Mouse (Mus musculus) heart, postnatal 0 days (tissue): ENCODE results near the gene Igflr1. TPM values are rescaled to one million over a fixed set of nuclear protein-coding genes. Genes with fewer than 3 reads are reported as not detected.
A peak's percentile ranks its signal among the peaks of the same experiment; 100 is the strongest.

Experiments
- ATAC-seq: fragments of 200-750 bp; cut with Nextera tagmentation; 2 replicates; pipeline ENCODE4 v1.8.0; 2017; ENCODE audit warnings: low read depth, moderate number of reproducible peaks, moderate library complexity; ENCODE audit not compliant: insufficient read depth
- DNase-seq: peaks from one replicate; pipeline ENCODE4 v3.0.0-alpha.2; 2016; ENCODE audit warnings: low spot score
- H3K27ac ChIP-seq: fragments of 300-500 bp; sonication (generic); 2 replicates; pipeline ENCODE4 v1.5.1; 2014; ENCODE audit warnings: low read depth, mild to moderate bottlenecking
- H3K27me3 ChIP-seq: fragments of 300-500 bp; sonication (generic); 2 replicates; pipeline ENCODE4 v1.6.1; 2014; ENCODE audit warnings: low read length, mixed read lengths; ENCODE audit not compliant: control insufficient read depth, insufficient read depth
- H3K36me3 ChIP-seq: fragments of 300-500 bp; sonication (generic); replicated peaks from 2 replicates; pipeline ENCODE4 v1.6.1; 2014; ENCODE audit warnings: low read length, mixed read lengths; ENCODE audit not compliant: control insufficient read depth, insufficient read depth
- H3K4me1 ChIP-seq: fragments of 300-500 bp; sonication (generic); 2 replicates; pipeline ENCODE4 v1.6.1; 2014; ENCODE audit warnings: antibody characterized with exemption; ENCODE audit not compliant: control insufficient read depth, insufficient read depth
- H3K4me2 ChIP-seq: fragments of 300-500 bp; sonication (generic); 2 replicates; pipeline ENCODE4 v1.6.1; 2014; ENCODE audit warnings: low read depth, mild to moderate bottlenecking, low read length, moderate library complexity
- H3K4me3 ChIP-seq: fragments of 300-500 bp; sonication (generic); 2 replicates; pipeline ENCODE4 v1.5.1; 2014; ENCODE audit warnings: low read depth, low read length
- H3K9ac ChIP-seq: fragments of 300-500 bp; sonication (generic); replicated peaks from 2 replicates; pipeline ENCODE4 v1.6.1; 2014; ENCODE audit warnings: low read depth, low read length, mixed read lengths
- H3K9me3 ChIP-seq: fragments of 300-500 bp; sonication (generic); replicated peaks from 2 replicates; pipeline ENCODE4 v1.6.1; 2016; ENCODE audit warnings: low read length; ENCODE audit not compliant: control insufficient read depth
- CTCF ChIP-seq: IDR thresholded peaks from 2 replicates; pipeline ENCODE4 v1.5.1; 2016; ENCODE audit warnings: antibody characterized with exemption, control low read depth, low read depth
- EP300 ChIP-seq: IDR thresholded peaks from 2 replicates; pipeline ENCODE4 v1.6.1; 2016; ENCODE audit warnings: antibody characterized with exemption, low read depth
- WGBS: fragments of 180-500 bp; shearing (Covaris S2); extraction: QIAGEN DNeasy Blood & Tissue Kit; methylation state at CpG from one replicate; pipeline ENCODE4 v1.1.7; 2014; 5-methylcytosine and 5-hydroxymethylcytosine counted together
- polyA plus RNA-seq: library from polyadenylated mRNA; unstranded; fragments of >200 nt; fragmentation: Nextera tagmentation; extraction: Ambion mirVana; gene quantifications from 2 replicates; pipeline ENCODE4 v1.2.1, GENCODE M21; 2015
- total RNA-seq: library from RNA; depleted of rRNA; stranded (reverse); fragments of >200 nt; gene quantifications from 2 replicates; pipeline ENCODE4 v1.2.3, GENCODE M21; 2014; ENCODE audit warnings: low replicate concordance

Gene Igflr1
- total and polyA plus RNA-seq, 2 experiments from 2014 or later, result 0.94 to 3.3 TPM

DNA sequence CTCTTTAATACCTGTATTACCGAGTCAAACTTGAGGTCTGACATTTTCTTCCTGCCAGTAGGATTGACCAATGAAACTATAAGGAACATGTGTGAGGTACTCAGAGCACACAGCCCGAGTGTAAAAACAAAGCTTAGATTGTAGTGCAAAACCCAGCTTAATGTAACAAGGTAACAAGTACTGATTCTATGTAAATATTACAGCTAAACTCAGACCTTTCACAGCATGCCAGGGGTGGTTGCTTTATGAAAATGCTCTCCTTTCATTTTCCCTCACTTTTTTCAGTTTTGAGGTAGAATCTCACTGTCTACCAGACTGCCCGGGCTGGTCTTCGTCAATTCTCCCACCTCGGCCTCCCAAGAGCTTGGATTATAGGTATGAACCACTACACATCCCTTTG is 30.9 kb downstream of the Igflr1 start:
- ATAC-seq (no peak), DNase-seq (no peak)
- TF ChIP-seq EP300, result no peak
- TF ChIP-seq CTCF, result no peak
- Histone ChIP-seq H3K4me1 (0 out of 2 replicates have a peak, but pooled peaks cover 6% of the 10 kb centered on the region), H3K4me2 (no peak overlapping the region), H3K9ac (no peak overlapping the region), H3K27ac (no peak overlapping the region), H3K9me3 (no peaks in the 10 kb centered on the region), H3K4me3 (no peak overlapping the region), H3K36me3 (no peaks in the 10 kb centered on the region), H3K27me3 (0 out of 2 replicates have a peak, but pooled peaks cover 2% of the 10 kb centered on the region)
- WGBS, result 71% methylated on average over 5 of the region's 5 CpGs

DNA sequence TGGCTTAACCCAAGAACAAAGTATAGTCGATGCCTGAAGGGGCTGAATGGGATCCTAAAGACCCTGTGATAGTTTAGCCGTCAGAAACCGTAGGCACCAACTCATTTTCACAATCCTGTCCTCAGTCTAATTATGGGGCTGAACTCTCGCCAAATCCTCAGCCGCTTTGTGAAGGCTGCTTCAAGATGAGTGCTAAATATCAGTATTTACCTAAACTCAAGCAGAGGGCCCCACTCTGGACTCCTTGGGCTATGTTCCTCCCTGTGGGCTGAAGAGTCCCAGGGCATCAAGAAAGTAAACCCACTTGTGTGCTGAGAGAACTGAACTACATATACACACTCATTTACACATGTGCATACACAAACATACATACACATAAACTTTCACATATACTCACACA is 31.6 kb downstream of the Igflr1 start:
- no peak for TF ChIP-seq EP300
- TF ChIP-seq CTCF, result no peak

DNA sequence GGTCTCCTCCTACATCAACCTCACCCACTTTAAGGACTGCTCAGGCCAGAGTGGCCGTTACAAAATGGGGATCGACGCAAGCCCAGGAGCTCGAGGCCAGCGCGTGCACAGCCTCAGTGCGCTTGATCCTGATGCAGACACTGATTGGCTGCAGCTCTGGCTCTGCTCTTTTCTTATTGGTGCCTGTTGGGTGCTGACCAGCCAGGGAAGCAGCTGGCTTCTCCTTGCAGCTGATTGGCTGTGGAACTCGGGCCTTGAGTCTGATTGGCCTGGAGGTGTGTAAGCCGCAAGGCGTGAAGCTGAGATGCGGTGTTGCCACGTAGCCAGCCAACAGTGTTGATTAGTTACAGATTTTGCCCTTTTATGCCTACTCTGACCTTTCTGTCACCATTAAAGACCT is 33.6 kb downstream of the Igflr1 start, which contains the start of gene Zbtb32:
Zbtb32 (minus strand) TSS at position 124 of the 400 bp plus-strand sequence.
- Histone ChIP-seq H3K9ac (no peak within 1 kb of the TSS), H3K9me3 (no peaks in the 10 kb centered on the region), H3K4me3 (no peak within 1 kb of the TSS), H3K4me1 (0 out of 2 replicates have a peak, but pooled peaks cover 6% of the 10 kb centered on the region), H3K27ac (no peak within 1 kb of the TSS), H3K27me3 (0 out of 2 replicates have a peak, but pooled peaks cover 2% of the 10 kb centered on the region), H3K4me2 (no peak within 1 kb of the TSS), H3K36me3 (no peaks in the 10 kb centered on the region)
- TF ChIP-seq CTCF (no peak), EP300 (no peak)
- ATAC-seq (no peak), DNase-seq (no peak)
- 90% methylated on average over 12 of the region's 12 CpGs for WGBS

More for the DNA sequence above, 31.6 kb downstream of the Igflr1 start:
- WGBS, result 62% methylated on average over 5 of the region's 5 CpGs
- Histone ChIP-seq H3K4me2 (no peak overlapping the region), H3K27me3 (0 out of 2 replicates have a peak, but pooled peaks cover 2% of the 10 kb centered on the region), H3K36me3 (no peaks in the 10 kb centered on the region), H3K27ac (no peak overlapping the region), H3K9me3 (no peaks in the 10 kb centered on the region), H3K4me1 (0 out of 2 replicates have a peak, but pooled peaks cover 6% of the 10 kb centered on the region), H3K9ac (no peak overlapping the region), H3K4me3 (no peak overlapping the region)
- ATAC-seq, result no peak
- DNase-seq, result no peak

DNA sequence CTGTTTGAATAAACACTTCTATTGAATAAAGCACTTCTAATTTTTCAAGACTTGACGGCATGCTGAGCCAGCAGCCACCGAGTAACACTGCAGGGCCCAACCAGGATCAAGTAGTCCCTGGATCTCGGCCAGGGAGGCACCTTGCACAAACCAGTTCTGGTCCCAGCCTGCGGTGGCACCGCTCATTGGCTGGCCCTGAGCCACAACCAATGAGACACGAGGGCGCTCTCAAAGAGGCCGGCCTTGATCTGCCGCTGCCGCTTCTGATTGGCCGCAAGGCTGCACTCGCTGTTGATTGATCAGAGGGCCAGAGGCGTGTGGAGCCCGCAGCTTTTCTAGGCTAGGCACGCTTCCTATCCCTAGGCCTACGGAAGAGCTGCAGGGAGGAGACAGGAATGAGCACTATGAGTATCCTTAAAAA is 34.7 kb downstream of the Igflr1 start:
- WGBS, result under 1% methylated on average over 16 of the region's 16 CpGs
- H3K27ac ChIP-seq, result no peak overlapping the region
- H3K4me1 ChIP-seq, result 0 out of 2 replicates have a peak, but pooled peaks cover 6% of the 10 kb centered on the region

DNA sequence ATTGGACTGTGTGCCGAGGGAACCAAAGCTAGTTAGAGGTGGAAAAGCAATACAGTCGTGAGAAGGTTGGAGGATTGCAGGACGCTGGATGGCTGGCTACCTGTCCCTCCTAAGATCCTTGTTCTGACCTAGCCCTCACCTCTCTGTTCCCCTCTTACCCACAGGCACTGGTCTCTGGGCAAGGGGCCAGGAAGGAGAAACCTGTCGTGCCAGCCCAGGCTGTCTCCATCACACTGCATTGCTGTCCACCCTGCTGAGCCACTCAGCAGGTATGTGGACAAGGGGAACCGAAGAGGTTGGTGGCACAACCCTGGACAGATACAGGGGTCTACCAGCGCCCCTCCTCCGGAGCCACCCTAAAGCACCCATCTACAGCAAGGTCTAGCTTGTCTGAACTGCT is 35.4 kb downstream of the Igflr1 start:
- H3K4me3 ChIP-seq, result no peak overlapping the region
- H3K27ac ChIP-seq, result no peak overlapping the region
- no peak overlapping the region for H3K4me2 ChIP-seq
- no peaks in the 10 kb centered on the region for H3K9me3 ChIP-seq
- H3K27me3 ChIP-seq, result no peaks in the 10 kb centered on the region
- DNase-seq (no peak), ATAC-seq (no peak)
- WGBS, result 63% methylated on average over 7 of the region's 7 CpGs
- no peaks in the 10 kb centered on the region for H3K36me3 ChIP-seq
- H3K4me1 ChIP-seq, result 0 out of 2 replicates have a peak, but pooled peaks cover 6% of the 10 kb centered on the region
- no peak overlapping the region for H3K9ac ChIP-seq
- TF ChIP-seq CTCF (no peak), EP300 (no peak)

More for the DNA sequence above, 34.7 kb downstream of the Igflr1 start:
- H3K4me3 ChIP-seq, result no peak overlapping the region
- ATAC-seq, result peak; percentile 96
- TF ChIP-seq EP300 (no peak), CTCF (no peak)
- no peaks in the 10 kb centered on the region for H3K27me3 ChIP-seq
- DNase-seq, result peak; percentile 90
- no peaks in the 10 kb centered on the region for H3K36me3 ChIP-seq
- H3K4me2 ChIP-seq, result peak overlapping the region; percentile 38
- no peaks in the 10 kb centered on the region for H3K9me3 ChIP-seq
- no peak overlapping the region for H3K9ac ChIP-seq

DNA sequence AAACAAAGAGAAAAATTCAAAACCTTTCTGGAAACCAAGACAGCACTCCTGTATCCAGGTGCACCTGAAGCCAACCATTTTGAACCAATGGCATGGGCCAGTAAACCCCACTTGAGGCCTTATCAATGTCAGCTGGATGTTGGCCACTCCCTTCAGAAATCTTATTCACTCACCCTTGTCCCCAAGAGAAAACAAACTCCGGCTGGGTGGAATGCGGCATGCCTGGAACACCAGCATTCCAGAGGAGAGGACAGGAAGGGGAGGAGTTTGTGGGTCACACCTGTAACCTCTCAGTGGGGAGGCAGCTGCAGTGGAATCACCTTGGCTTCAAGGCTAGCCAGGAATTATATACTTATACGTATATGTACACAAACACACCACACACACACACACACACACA is 37.4 kb downstream of the Igflr1 start:
- no peaks in the 10 kb centered on the region for H3K9me3 ChIP-seq
- H3K4me1 ChIP-seq, result 0 out of 2 replicates have a peak, but pooled peaks cover 6% of the 10 kb centered on the region
- H3K4me2 ChIP-seq, result no peak overlapping the region
- no peaks in the 10 kb centered on the region for H3K27me3 ChIP-seq
- 22% methylated on average over 3 of the region's 3 CpGs for WGBS
- no peak overlapping the region for H3K4me3 ChIP-seq
- DNase-seq, result no peak
- H3K36me3 ChIP-seq, result no peaks in the 10 kb centered on the region
- H3K27ac ChIP-seq, result no peak overlapping the region
- no peak overlapping the region for H3K9ac ChIP-seq
- ATAC-seq, result no peak
- TF ChIP-seq CTCF (no peak), EP300 (no peak)
